In genomic region chr11:95597741-95598140, GRCm38 (mm10) we compare ENCODE assay signal across 19 mouse cellular contexts. TPM values are rescaled to one million over a fixed set of nuclear protein-coding genes. Genes with fewer than 3 reads are reported as not detected.
DNase-seq lines count a peak whose midpoint lies in the region; ATAC-seq and TF ChIP-seq lines count a peak whose summit lies in the region.
"Had no signal": no experiment of that assay in that cellular context is flagged by ENCODE, and none has a peak within 500 bp of the region (broad histone marks: within the 10 kb centered on the region; RNA-seq: fewer than 3 reads in every experiment).

No protein-coding gene starts in this region.

- no peak overlapping the region for H3K4me2 ChIP-seq in hindbrain, postnatal 0 days (ENCODE audit: low read depth, low read length)
- peak overlapping the region; percentile 1; the same call in 1 of the 2 replicates for H3K4me2 ChIP-seq in hindbrain, embryonic 14.5 days (replicated peaks)
- peak overlapping the region; percentile 41 for H3K4me2 ChIP-seq in neural tube, embryonic 13.5 days
- H3K4me2 ChIP-seq in intestine, postnatal 0 days (replicated peaks; ENCODE audit: low read depth) = no peak overlapping the region
- H3K4me2 ChIP-seq: embryonic facial prominence, embryonic 12.5 days; midbrain, embryonic 13.5 days had no signal

- H3K9ac ChIP-seq in hindbrain, postnatal 0 days (replicated peaks; ENCODE audit: low read length) = no peak overlapping the region
- no peak overlapping the region for H3K9ac ChIP-seq in hindbrain, embryonic 14.5 days
- peak overlapping the region; percentile 1; the same call in 1 of the 2 replicates for H3K9ac ChIP-seq in neural tube, embryonic 13.5 days
- H3K9ac ChIP-seq in intestine, postnatal 0 days (ENCODE audit: low read depth, low read length) = no peak overlapping the region
- H3K9ac ChIP-seq: embryonic facial prominence, embryonic 12.5 days; liver, embryonic 14.5 days; midbrain, embryonic 13.5 days had no signal

- no peak overlapping the region for H3K4me3 ChIP-seq in hindbrain, embryonic 10.5 days
- H3K4me3 ChIP-seq in hindbrain, postnatal 0 days (ENCODE audit: low read length) = no peak overlapping the region
- H3K4me3 ChIP-seq in embryonic facial prominence, embryonic 10.5 days = no peak overlapping the region
- no peak overlapping the region for H3K4me3 ChIP-seq in hindbrain, embryonic 14.5 days (replicated peaks; ENCODE audit: low read length)
- 0 out of 2 replicates have a peak overlapping the region, but pooled peaks have one; percentile 1 for H3K4me3 ChIP-seq in neural tube, embryonic 13.5 days
- H3K4me3 ChIP-seq in intestine, postnatal 0 days (ENCODE audit: low read depth, low read length) = no peak overlapping the region
- H3K4me3 ChIP-seq: embryonic facial prominence, embryonic 12.5 days; midbrain, embryonic 13.5 days; myocyte had no signal

- TF ChIP-seq CTCF in hindbrain, postnatal 0 days (IDR thresholded peaks at IDR 0.05; ENCODE audit: low read depth) = no peak
- no peak for TF ChIP-seq CTCF in intestine, postnatal 0 days (IDR thresholded peaks at IDR 0.05; ENCODE audit: low read depth)

- H3K4me1 ChIP-seq in hindbrain, embryonic 10.5 days (replicated peaks) = peaks cover 51% of the 10 kb centered on the region
- H3K4me1 ChIP-seq in hindbrain, postnatal 0 days (ENCODE audit: insufficient read depth, low read length) = peaks cover 18% of the 10 kb centered on the region
- peaks cover 53% of the 10 kb centered on the region for H3K4me1 ChIP-seq in embryonic facial prominence, embryonic 10.5 days
- peaks cover 27% of the 10 kb centered on the region for H3K4me1 ChIP-seq in hindbrain, embryonic 14.5 days (replicated peaks; ENCODE audit: control insufficient read depth, insufficient read depth, low read length)
- peaks cover 59% of the 10 kb centered on the region for H3K4me1 ChIP-seq in neural tube, embryonic 13.5 days (replicated peaks)
- H3K4me1 ChIP-seq in intestine, postnatal 0 days (replicated peaks; ENCODE audit: control insufficient read depth, insufficient read depth, low read length) = no peaks in the 10 kb centered on the region

- ATAC-seq in hindbrain, postnatal 0 days = no peak
- ATAC-seq in hindbrain, embryonic 14.5 days (ENCODE audit: low FRiP score) = no peak
- ATAC-seq in neural tube, embryonic 13.5 days (ENCODE audit: low read depth) = no peak
- no peak for ATAC-seq in intestine, postnatal 0 days
- ATAC-seq: midbrain, embryonic 13.5 days had no signal

- peaks cover 85% of the 10 kb centered on the region for H3K27me3 ChIP-seq in hindbrain, embryonic 10.5 days (ENCODE audit: insufficient read depth, poor library complexity, severe bottlenecking)
- H3K27me3 ChIP-seq in hindbrain, postnatal 0 days (ENCODE audit: insufficient read depth, low read length) = no peaks in the 10 kb centered on the region
- peaks cover 81% of the 10 kb centered on the region for H3K27me3 ChIP-seq in embryonic facial prominence, embryonic 10.5 days (replicated peaks; ENCODE audit: low read depth, poor library complexity, severe bottlenecking)
- H3K27me3 ChIP-seq in hindbrain, embryonic 14.5 days (ENCODE audit: control insufficient read depth, insufficient read depth, low read length) = 0 out of 2 replicates have a peak, but pooled peaks cover 19% of the 10 kb centered on the region
- H3K27me3 ChIP-seq in neural tube, embryonic 13.5 days = peaks cover 10% of the 10 kb centered on the region
- 0 out of 2 replicates have a peak, but pooled peaks cover 4% of the 10 kb centered on the region for H3K27me3 ChIP-seq in intestine, postnatal 0 days (replicated peaks; ENCODE audit: control insufficient read depth, insufficient read depth, low read length)

- no peak for DNase-seq in hindbrain, embryonic 10.5 days (ENCODE audit: low spot score)
- DNase-seq in hindbrain, postnatal 0 days (ENCODE audit: low spot score) = no peak
- DNase-seq in embryonic facial prominence, embryonic 10.5 days (ENCODE audit: low spot score) = peak; percentile 12
- no peak for DNase-seq in hindbrain, embryonic 14.5 days (ENCODE audit: low spot score)
- DNase-seq in urinary bladder, postnatal 4 days (ENCODE audit: low spot score in 2 of 2) = no peak
- DNase-seq: adrenal gland, adult 8-10 months; cerebellum, adult 11-12 months; cerebellum, postnatal 36 days; kidney, adult 8-10 months; left cerebral cortex, postnatal 4 days; right cerebral cortex, postnatal 25 days had no signal

- WGBS in hindbrain, embryonic 10.5 days = 26% methylated on average over 13 of the region's 13 CpGs
- WGBS in hindbrain, postnatal 0 days = 25% methylated on average over 13 of the region's 13 CpGs
- 32% methylated on average over 13 of the region's 13 CpGs for WGBS in embryonic facial prominence, embryonic 10.5 days
- WGBS in hindbrain, embryonic 14.5 days = 27% methylated on average over 13 of the region's 13 CpGs
- 13% methylated on average over 13 of the region's 13 CpGs for WGBS in neural tube, embryonic 13.5 days
- WGBS in intestine, postnatal 0 days = 52% methylated on average over 13 of the region's 13 CpGs

- 0 out of 2 replicates have a peak overlapping the region, but pooled peaks have one; percentile 8 for H3K27ac ChIP-seq in hindbrain, embryonic 10.5 days
- no peak overlapping the region for H3K27ac ChIP-seq in hindbrain, postnatal 0 days
- H3K27ac ChIP-seq in embryonic facial prominence, embryonic 10.5 days (replicated peaks) = no peak overlapping the region
- no peak overlapping the region for H3K27ac ChIP-seq in hindbrain, embryonic 14.5 days
- peak overlapping the region; percentile 66 for H3K27ac ChIP-seq in neural tube, embryonic 13.5 days (replicated peaks)
- H3K27ac ChIP-seq in intestine, postnatal 0 days (ENCODE audit: low read depth, low read length) = no peak overlapping the region
- H3K27ac ChIP-seq: embryonic facial prominence, embryonic 12.5 days; liver, embryonic 14.5 days; midbrain, embryonic 13.5 days; stomach, postnatal 0 days had no signal

- H3K36me3 ChIP-seq in hindbrain, embryonic 10.5 days = no peaks in the 10 kb centered on the region
- H3K36me3 ChIP-seq in hindbrain, postnatal 0 days (ENCODE audit: insufficient read depth, low read length) = no peaks in the 10 kb centered on the region
- H3K36me3 ChIP-seq in embryonic facial prominence, embryonic 10.5 days (replicated peaks) = no peaks in the 10 kb centered on the region
- no peaks in the 10 kb centered on the region for H3K36me3 ChIP-seq in hindbrain, embryonic 14.5 days (replicated peaks; ENCODE audit: control insufficient read depth, insufficient read depth)
- no peaks in the 10 kb centered on the region for H3K36me3 ChIP-seq in neural tube, embryonic 13.5 days
- H3K36me3 ChIP-seq in intestine, postnatal 0 days (ENCODE audit: control insufficient read depth, insufficient read depth) = no peaks in the 10 kb centered on the region
- H3K36me3 ChIP-seq: embryonic facial prominence, embryonic 12.5 days; midbrain, embryonic 13.5 days had no signal

- no peaks in the 10 kb centered on the region for H3K9me3 ChIP-seq in hindbrain, embryonic 10.5 days
- H3K9me3 ChIP-seq in hindbrain, postnatal 0 days (ENCODE audit: low read length) = no peaks in the 10 kb centered on the region
- H3K9me3 ChIP-seq in embryonic facial prominence, embryonic 10.5 days = no peaks in the 10 kb centered on the region
- no peaks in the 10 kb centered on the region for H3K9me3 ChIP-seq in hindbrain, embryonic 14.5 days (ENCODE audit: control insufficient read depth, low read length)
- no peaks in the 10 kb centered on the region for H3K9me3 ChIP-seq in neural tube, embryonic 13.5 days
- no peaks in the 10 kb centered on the region for H3K9me3 ChIP-seq in intestine, postnatal 0 days (ENCODE audit: control insufficient read depth)

RNA-seq across cellular contexts. Expression of gene Ngfr, which starts 10.2 kb away (rescaled TPM):
- polyA plus RNA-seq in hindbrain, embryonic 10.5 days (2016; fragmentation: Nextera tagmentation; extraction: Ambion mirVana) = 28.7 and 51.6 TPM in 2 replicates
- total RNA-seq in hindbrain, postnatal 0 days (2014; rRNA removed) = 53.2 and 66.9 TPM in 2 replicates
- 25.4 and 31.0 TPM in 2 replicates for polyA plus RNA-seq in hindbrain, postnatal 0 days (2015; fragmentation: Nextera tagmentation; extraction: Ambion mirVana)
- polyA plus RNA-seq in embryonic facial prominence, embryonic 10.5 days (2016; fragmentation: Nextera tagmentation; extraction: Ambion mirVana) = 21.7 and 23.5 TPM in 2 replicates
- polyA plus RNA-seq in hindbrain, embryonic 14.5 days (2014; fragmentation: Nextera tagmentation; extraction: Ambion mirVana) = 38.2 and 48.5 TPM in 2 replicates
- polyA plus RNA-seq in neural tube, embryonic 13.5 days (2015; fragmentation: Nextera tagmentation; extraction: Ambion mirVana) = 97.1 and 121 TPM in 2 replicates
- polyA plus RNA-seq in intestine, postnatal 0 days (2015; fragmentation: Nextera tagmentation; extraction: Ambion mirVana) = 7.2 and 7.4 TPM in 2 replicates
- total RNA-seq: CH12.LX had no signal

Comparison
In these comparisons a context has a peak if more than half of its experiments do, and no peak if none do; other contexts are left out.
1. H3K27ac ChIP-seq: peak in hindbrain, embryonic 10.5 days (single experiment) and neural tube, embryonic 13.5 days (single experiment); none in hindbrain, postnatal 0 days (single experiment), embryonic facial prominence, embryonic 10.5 days (single experiment), hindbrain, embryonic 14.5 days (single experiment) and intestine, postnatal 0 days (single experiment).
2. H3K4me2 ChIP-seq: peak in hindbrain, embryonic 14.5 days (single experiment) and neural tube, embryonic 13.5 days (single experiment); none in hindbrain, postnatal 0 days (single experiment) and intestine, postnatal 0 days (single experiment).